ENCODE assay signal across 10 mouse cellular contexts in genomic region chr14:97331388-97331787, GRCm38 (mm10).
DNase-seq lines count a peak whose midpoint lies in the region; ATAC-seq and TF ChIP-seq lines count a peak whose summit lies in the region.
"Had no signal": no experiment of that assay in that cellular context is flagged by ENCODE, and none has a peak within 500 bp of the region (broad histone marks: within the 10 kb centered on the region; RNA-seq: fewer than 3 reads in every experiment).

No protein-coding gene starts in this region.

- H3K9me3 ChIP-seq in midbrain, embryonic 13.5 days: no peaks in the 10 kb centered on the region
- H3K9me3 ChIP-seq: lung, embryonic 15.5 days had no signal

- WGBS in cerebellum, adult 2 months: 11% methylated on average over 2 of the region's 2 CpGs
- whole genome bisulfite sequencing in midbrain, embryonic 13.5 days: 4% methylated on average over 2 of the region's 2 CpGs

- ATAC-seq in midbrain, embryonic 13.5 days: 0 out of 2 replicates have a peak, but pooled peaks have one; percentile 66

- H3K9ac ChIP-seq in midbrain, embryonic 13.5 days (replicated peaks): no peak overlapping the region
- H3K9ac ChIP-seq: lung, embryonic 15.5 days had no signal

- H3K27me3 ChIP-seq in cerebellum, adult 2 months (ENCODE audit: control insufficient read depth, insufficient read depth, low read length): no peaks in the 10 kb centered on the region
- H3K27me3 ChIP-seq in midbrain, embryonic 13.5 days: no peaks in the 10 kb centered on the region
- H3K27me3 ChIP-seq: lung, embryonic 15.5 days had no signal

- no peak overlapping the region for H3K4me2 ChIP-seq in midbrain, embryonic 13.5 days (replicated peaks)
- H3K4me2 ChIP-seq: lung, embryonic 15.5 days had no signal

- DNase-seq in cerebellum, adult 2 months: no peak
- no peak for DNase-seq in cerebellum, postnatal 25 days
- peak; percentile 11 for DNase-seq in layer of hippocampus, adult 11-12 months (ENCODE audit: low spot score)
- no peak for DNase-seq in layer of hippocampus, adult 8-10 months (ENCODE audit: low spot score in 2 of 2)
- DNase-seq in embryo, embryonic 10.5 days (ENCODE audit: low spot score): peak; percentile 76
- no peak for DNase-seq in adrenal gland, postnatal 25 days
- no peak for DNase-seq in gastrocnemius, postnatal 4 days (ENCODE audit: low spot score in 2 of 2)
- DNase-seq: spleen, adult 18-20 months had no signal

- no peaks in the 10 kb centered on the region for H3K36me3 ChIP-seq in midbrain, embryonic 13.5 days
- H3K36me3 ChIP-seq: lung, embryonic 15.5 days had no signal

- 0 out of 2 replicates have a peak, but pooled peaks have one; percentile 1 for TF ChIP-seq CTCF in cerebellum, adult 2 months (IDR thresholded peaks at IDR 0.05; ENCODE audit: borderline replicate concordance, insufficient read depth, low read depth, low read length)

- H3K4me3 ChIP-seq in cerebellum, adult 2 months (replicated peaks; ENCODE audit: insufficient read depth, low read depth, low read length): no peak overlapping the region
- H3K4me3 ChIP-seq in midbrain, embryonic 13.5 days (replicated peaks): no peak overlapping the region
- H3K4me3 ChIP-seq: lung, embryonic 15.5 days had no signal

- no peak for TF ChIP-seq POLR2A in cerebellum, adult 2 months (IDR thresholded peaks at IDR 0.05; ENCODE audit: borderline replicate concordance, insufficient read depth, low read length)

- H3K4me1 ChIP-seq in cerebellum, adult 2 months (ENCODE audit: control insufficient read depth, insufficient read depth, low read length): no peaks in the 10 kb centered on the region
- no peaks in the 10 kb centered on the region for H3K4me1 ChIP-seq in midbrain, embryonic 13.5 days (replicated peaks)
- H3K4me1 ChIP-seq: lung, embryonic 15.5 days had no signal

- H3K27ac ChIP-seq in cerebellum, adult 2 months (ENCODE audit: insufficient read depth, low read length): no peak overlapping the region
- H3K27ac ChIP-seq in midbrain, embryonic 13.5 days: no peak overlapping the region
- H3K27ac ChIP-seq: lung, embryonic 15.5 days had no signal

Comparison
In these comparisons a context has a peak if more than half of its experiments do, and no peak if none do; other contexts are left out.
1. DNase-seq: peak in layer of hippocampus, adult 11-12 months (single experiment) and embryo, embryonic 10.5 days (single experiment); none in cerebellum, adult 2 months (0 of 2), cerebellum, postnatal 25 days (0 of 2), layer of hippocampus, adult 8-10 months (0 of 2), adrenal gland, postnatal 25 days (single experiment) and gastrocnemius, postnatal 4 days (0 of 2).